ENCODE assay signal across 7 mouse cellular contexts in the genomic region with DNA sequence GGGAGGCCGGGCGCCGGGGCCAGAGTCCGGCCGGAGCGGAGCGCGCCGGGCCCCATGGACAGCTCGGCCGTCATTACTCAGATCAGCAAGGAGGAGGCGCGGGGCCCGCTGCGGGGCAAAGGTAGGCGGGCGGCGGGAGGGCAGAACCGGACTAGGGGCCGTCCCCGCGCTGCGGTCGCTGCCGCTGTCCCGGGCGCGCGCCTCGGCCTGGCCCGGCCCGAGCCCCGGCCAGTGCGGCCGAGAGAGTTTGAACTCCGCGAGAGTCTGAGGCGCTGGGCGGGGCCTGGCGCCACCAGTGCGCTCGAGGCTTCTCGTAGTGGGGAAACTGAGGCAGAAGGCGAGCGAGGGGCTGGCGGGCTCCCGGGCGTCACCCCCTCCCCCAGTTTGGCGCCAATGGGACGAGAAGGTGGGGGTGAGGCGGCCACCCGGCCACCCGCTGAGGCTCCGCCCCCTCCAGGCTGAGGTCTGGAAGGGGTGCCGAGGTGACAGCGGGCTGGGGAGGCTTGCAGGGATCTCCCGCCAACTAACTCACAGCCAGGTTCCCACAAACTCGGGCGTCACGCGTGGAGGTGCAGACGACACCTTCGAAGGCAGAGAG. TPM values are rescaled to one million over a fixed set of nuclear protein-coding genes. Genes with fewer than 3 reads are reported as not detected.
A peak's percentile ranks its signal among the peaks of the same experiment; 100 is the strongest.
DNase-seq lines count a peak whose midpoint lies in the region; ATAC-seq lines count a peak whose summit lies in the region.

No protein-coding gene starts in this region.

- H3K4me3 ChIP-seq in forebrain, embryonic 16.5 days (replicated peaks; ENCODE audit: low read length): peak overlapping the region; percentile 91
- peak overlapping the region; percentile 94 for H3K4me3 ChIP-seq in hindbrain, embryonic 12.5 days
- peak overlapping the region; percentile 92 for H3K4me3 ChIP-seq in limb, embryonic 13.5 days
- H3K4me3 ChIP-seq in midbrain, embryonic 13.5 days (replicated peaks): peak overlapping the region; percentile 88

- H3K27me3 ChIP-seq in forebrain, embryonic 16.5 days (replicated peaks; ENCODE audit: control insufficient read depth, insufficient read depth, low read length): no peaks in the 10 kb centered on the region; the same call in none of the 2 replicates
- peaks cover 25% of the 10 kb centered on the region; the same call in 1 of the 2 replicates for H3K27me3 ChIP-seq in hindbrain, embryonic 12.5 days
- no peaks in the 10 kb centered on the region for H3K27me3 ChIP-seq in limb, embryonic 13.5 days
- peaks cover 28% of the 10 kb centered on the region for H3K27me3 ChIP-seq in midbrain, embryonic 13.5 days

- under 1% methylated on average over 53 of the region's 63 CpGs for WGBS in forebrain, embryonic 16.5 days
- WGBS in hindbrain, embryonic 12.5 days: under 1% methylated on average over 52 of the region's 63 CpGs
- under 1% methylated on average over 58 of the region's 63 CpGs for WGBS in limb, embryonic 13.5 days
- 0% methylated on average over 34 of the region's 63 CpGs for WGBS in midbrain, embryonic 13.5 days

- peak overlapping the region; percentile 68 for H3K27ac ChIP-seq in forebrain, embryonic 16.5 days (ENCODE audit: low read length)
- H3K27ac ChIP-seq in hindbrain, embryonic 12.5 days: peak overlapping the region; percentile 89
- H3K27ac ChIP-seq in limb, embryonic 13.5 days: peak overlapping the region; percentile 98
- peak overlapping the region; percentile 81 for H3K27ac ChIP-seq in midbrain, embryonic 13.5 days

- peak overlapping the region; percentile 93 for H3K4me2 ChIP-seq in forebrain, embryonic 16.5 days (ENCODE audit: low read length)
- peak overlapping the region; percentile 87 for H3K4me2 ChIP-seq in hindbrain, embryonic 12.5 days (replicated peaks)
- H3K4me2 ChIP-seq in limb, embryonic 13.5 days (replicated peaks): peak overlapping the region; percentile 97
- peak overlapping the region; percentile 95 for H3K4me2 ChIP-seq in midbrain, embryonic 13.5 days (replicated peaks)

- peak overlapping the region; percentile 78 for H3K9ac ChIP-seq in forebrain, embryonic 16.5 days (replicated peaks; ENCODE audit: low read depth, low read length)
- H3K9ac ChIP-seq in hindbrain, embryonic 12.5 days: peak overlapping the region; percentile 90
- H3K9ac ChIP-seq in limb, embryonic 13.5 days: peak overlapping the region; percentile 99
- peak overlapping the region; percentile 83 for H3K9ac ChIP-seq in midbrain, embryonic 13.5 days (replicated peaks)

- peak; percentile 24 for ATAC-seq in forebrain, embryonic 16.5 days
- ATAC-seq in hindbrain, embryonic 12.5 days (ENCODE audit: low FRiP score): peak; percentile 49
- peak; percentile 20 for ATAC-seq in limb, embryonic 13.5 days (ENCODE audit: low FRiP score, low read depth)
- ATAC-seq in midbrain, embryonic 13.5 days: peak; percentile 60

- no peaks in the 10 kb centered on the region for H3K36me3 ChIP-seq in forebrain, embryonic 16.5 days (ENCODE audit: control insufficient read depth, insufficient read depth)
- peaks cover 12% of the 10 kb centered on the region for H3K36me3 ChIP-seq in hindbrain, embryonic 12.5 days
- peaks cover 25% of the 10 kb centered on the region for H3K36me3 ChIP-seq in limb, embryonic 13.5 days
- peaks cover 20% of the 10 kb centered on the region for H3K36me3 ChIP-seq in midbrain, embryonic 13.5 days

- no peaks in the 10 kb centered on the region for H3K9me3 ChIP-seq in forebrain, embryonic 16.5 days (ENCODE audit: control insufficient read depth, low read length)
- no peaks in the 10 kb centered on the region for H3K9me3 ChIP-seq in hindbrain, embryonic 12.5 days (replicated peaks)
- no peaks in the 10 kb centered on the region for H3K9me3 ChIP-seq in limb, embryonic 13.5 days
- no peaks in the 10 kb centered on the region for H3K9me3 ChIP-seq in midbrain, embryonic 13.5 days

- H3K4me1 ChIP-seq in forebrain, embryonic 16.5 days (replicated peaks; ENCODE audit: control insufficient read depth, insufficient read depth, low read length): peaks cover 32% of the 10 kb centered on the region
- peaks cover 32% of the 10 kb centered on the region for H3K4me1 ChIP-seq in hindbrain, embryonic 12.5 days
- peaks cover 67% of the 10 kb centered on the region for H3K4me1 ChIP-seq in limb, embryonic 13.5 days
- peaks cover 44% of the 10 kb centered on the region for H3K4me1 ChIP-seq in midbrain, embryonic 13.5 days (replicated peaks)

- peak; percentile 54 for DNase-seq in R1 (ENCODE audit: low read depth, low spot score)
- DNase-seq in cerebellum, adult 18-20 months: peak; percentile 50 to 72
- DNase-seq in spleen, postnatal 36 days (ENCODE audit: low spot score in 2 of 2): peak; percentile 73 to 81

RNA-seq across cellular contexts. Expression of a gene that starts 0.6 kb away (rescaled TPM):
- 18.6 and 20.0 TPM in 2 replicates for polyA plus RNA-seq in forebrain, embryonic 16.5 days (2015; fragmentation: Nextera tagmentation; extraction: Ambion mirVana)
- polyA plus RNA-seq in hindbrain, embryonic 12.5 days (2016; fragmentation: Nextera tagmentation; extraction: Ambion mirVana): 38.8 and 39.2 TPM in 2 replicates
- polyA plus RNA-seq in limb, embryonic 13.5 days (2015; fragmentation: Nextera tagmentation; extraction: Ambion mirVana): 87.5 and 90.9 TPM in 2 replicates
- polyA plus RNA-seq in midbrain, embryonic 13.5 days (2015; fragmentation: Nextera tagmentation; extraction: Ambion mirVana): 17.2 and 18.6 TPM in 2 replicates

RNA-seq across cellular contexts. Expression of a gene that starts 16.9 kb away (rescaled TPM):
- 1.2 and 1.5 TPM in 2 replicates for polyA plus RNA-seq in forebrain, embryonic 16.5 days (2015; fragmentation: Nextera tagmentation; extraction: Ambion mirVana)
- polyA plus RNA-seq in hindbrain, embryonic 12.5 days (2016; fragmentation: Nextera tagmentation; extraction: Ambion mirVana): 2.0 and 2.2 TPM in 2 replicates
- 2.4 and 2.9 TPM in 2 replicates for polyA plus RNA-seq in limb, embryonic 13.5 days (2015; fragmentation: Nextera tagmentation; extraction: Ambion mirVana)
- 0.94 and 2.9 TPM in 2 replicates for polyA plus RNA-seq in midbrain, embryonic 13.5 days (2015; fragmentation: Nextera tagmentation; extraction: Ambion mirVana)

RNA-seq across cellular contexts. Expression of a gene that starts 17.2 kb away (rescaled TPM):
- polyA plus RNA-seq in forebrain, embryonic 16.5 days (2015; fragmentation: Nextera tagmentation; extraction: Ambion mirVana): 0.27 and 0.42 TPM in 2 replicates
- 0.09 and 0.14 TPM in 2 replicates for polyA plus RNA-seq in hindbrain, embryonic 12.5 days (2016; fragmentation: Nextera tagmentation; extraction: Ambion mirVana)
- 0.17 and 0.20 TPM in 2 replicates for polyA plus RNA-seq in limb, embryonic 13.5 days (2015; fragmentation: Nextera tagmentation; extraction: Ambion mirVana)
- polyA plus RNA-seq in midbrain, embryonic 13.5 days (2015; fragmentation: Nextera tagmentation; extraction: Ambion mirVana): 0.20 and 0.30 TPM in 2 replicates

RNA-seq across cellular contexts. Expression of a gene that starts 30.0 kb away (rescaled TPM):
- 1.0 and 1.2 TPM in 2 replicates for polyA plus RNA-seq in forebrain, embryonic 16.5 days (2015; fragmentation: Nextera tagmentation; extraction: Ambion mirVana)
- 1.4 and 1.5 TPM in 2 replicates for polyA plus RNA-seq in hindbrain, embryonic 12.5 days (2016; fragmentation: Nextera tagmentation; extraction: Ambion mirVana)
- polyA plus RNA-seq in limb, embryonic 13.5 days (2015; fragmentation: Nextera tagmentation; extraction: Ambion mirVana): 1.2 and 1.5 TPM in 2 replicates
- polyA plus RNA-seq in midbrain, embryonic 13.5 days (2015; fragmentation: Nextera tagmentation; extraction: Ambion mirVana): 0.41 and 0.62 TPM in 2 replicates

Comparison
In these comparisons a context has a peak if more than half of its experiments do, and no peak if none do; other contexts are left out.
1. Peak in every context shown above with its lines: DNase-seq, ATAC-seq, H3K4me3 ChIP-seq and H3K27ac ChIP-seq.